Mouse (Mus musculus) 3T3-L1 (cell line): ENCODE results near the gene Rras2.

ENCODE experiments used
- DNase-seq: peaks from one replicate; pipeline ENCODE4 v3.0.0-alpha.2; 2015; ENCODE audit warnings: low read depth, low spot score

Rras2 gene

GRCm38 (mm10) chr7:114117444-114117905 is at the start of gene Rras2:
Gene Rras2, minus strand, starts transcription at chr7:114117781.
- DNase-seq = peak; percentile 72

- no peak for DNase-seq
Observed at GRCm38 (mm10) chr7:114162975-114163374, 45.4 kb upstream of the Rras2 start.

DNA sequence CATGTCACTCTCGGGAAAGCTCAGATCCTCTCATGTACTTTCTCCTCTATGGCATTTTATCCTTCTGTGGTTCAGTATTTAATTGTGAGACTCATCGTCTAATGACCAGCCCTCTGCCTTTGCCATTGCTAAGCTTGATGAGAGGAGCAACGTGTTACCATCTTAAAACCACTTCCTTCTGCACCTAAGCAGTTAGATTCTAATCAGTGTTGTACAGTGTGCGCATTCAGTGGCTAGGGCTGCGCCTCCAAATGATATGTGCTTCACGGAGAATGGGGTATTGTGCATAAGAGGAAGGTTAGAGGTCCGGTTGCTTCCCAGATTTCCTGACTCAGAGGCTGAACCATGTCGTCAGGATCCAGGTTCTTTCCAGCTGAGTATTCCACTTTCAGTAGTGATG is 43.5 kb upstream of the Rras2 start:
- DNase-seq = no peak

GRCm38 (mm10) chr7:114157716-114158278 is 40.2 kb upstream of the Rras2 start:
- no peak for DNase-seq

GRCm38 (mm10) chr7:114156364-114156763 is 38.8 kb upstream of the Rras2 start:
- no peak for DNase-seq

DNA sequence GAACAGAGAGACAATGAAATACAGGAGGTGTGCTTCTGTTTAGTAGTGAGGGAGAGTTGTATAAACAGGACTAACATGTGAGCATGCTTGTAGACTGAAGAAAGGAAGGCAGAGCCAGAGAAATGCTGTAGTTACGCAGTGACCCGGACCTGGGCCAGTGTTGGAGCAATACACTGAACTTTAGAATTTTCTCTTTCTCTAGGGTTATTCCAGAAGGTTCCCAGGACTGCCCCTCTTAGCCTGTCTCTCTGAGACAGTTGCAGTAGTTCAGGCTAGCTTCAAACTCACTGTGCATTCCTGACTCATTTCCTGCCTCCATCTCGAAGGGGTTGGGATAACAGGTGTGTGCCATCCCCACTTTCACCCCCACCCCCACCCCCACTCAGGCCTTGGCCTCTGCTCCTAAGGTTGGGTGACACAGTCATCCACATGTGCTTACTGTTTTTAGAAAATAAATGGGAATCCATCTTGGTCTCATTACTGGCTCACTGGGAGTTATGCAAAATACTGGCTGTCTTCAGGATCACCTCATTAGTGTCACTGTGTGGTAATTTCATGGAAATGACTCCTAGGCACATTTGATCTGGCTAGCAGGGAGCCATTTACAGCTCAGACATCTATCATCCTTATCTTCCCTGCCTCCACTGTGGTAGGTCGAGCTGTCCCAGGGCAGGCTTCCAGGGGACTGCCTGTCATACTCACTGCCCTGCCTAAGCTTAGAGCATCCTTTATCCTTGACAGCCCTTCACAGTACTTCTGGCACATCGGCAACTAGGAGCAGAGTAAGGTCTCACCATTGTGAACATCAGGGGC is 37.7 kb upstream of the Rras2 start:
- DNase-seq = peak; percentile 23

DNA sequence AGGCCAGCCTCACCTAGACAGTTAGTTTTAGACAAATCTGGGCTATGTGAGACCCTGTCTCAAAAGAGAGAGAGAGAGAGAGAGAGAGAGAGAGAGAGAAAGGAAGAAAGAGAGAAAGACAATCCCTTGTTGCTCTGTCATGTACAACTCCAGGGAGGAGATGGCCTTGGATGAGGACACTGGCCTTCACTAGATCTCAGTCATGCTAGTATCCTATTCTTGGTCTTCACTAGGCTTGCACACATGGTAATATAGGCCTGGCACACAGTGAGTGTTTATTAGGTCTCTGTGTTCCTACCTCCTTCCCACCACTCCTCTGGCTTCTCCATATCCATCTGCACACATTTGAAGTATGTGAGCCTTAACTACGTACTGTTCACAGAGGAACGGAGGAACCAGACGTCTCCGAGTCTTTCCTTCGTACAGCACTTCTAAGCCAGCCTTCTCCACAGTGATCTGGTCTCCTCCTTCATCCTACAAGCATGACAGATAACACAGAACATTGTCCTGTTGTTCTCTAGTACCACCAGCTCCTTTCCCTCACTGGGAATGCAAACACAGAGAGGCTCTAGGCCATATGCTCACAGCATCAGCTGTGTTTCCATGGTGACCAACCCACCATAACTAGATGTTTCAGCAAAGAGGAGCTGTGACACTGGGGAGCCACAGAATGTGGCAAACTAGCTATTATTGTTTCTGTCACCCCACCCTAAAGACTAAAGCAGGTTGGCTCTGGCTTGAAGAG is 33.6 kb upstream of the Rras2 start:
- DNase-seq = no peak

DNA sequence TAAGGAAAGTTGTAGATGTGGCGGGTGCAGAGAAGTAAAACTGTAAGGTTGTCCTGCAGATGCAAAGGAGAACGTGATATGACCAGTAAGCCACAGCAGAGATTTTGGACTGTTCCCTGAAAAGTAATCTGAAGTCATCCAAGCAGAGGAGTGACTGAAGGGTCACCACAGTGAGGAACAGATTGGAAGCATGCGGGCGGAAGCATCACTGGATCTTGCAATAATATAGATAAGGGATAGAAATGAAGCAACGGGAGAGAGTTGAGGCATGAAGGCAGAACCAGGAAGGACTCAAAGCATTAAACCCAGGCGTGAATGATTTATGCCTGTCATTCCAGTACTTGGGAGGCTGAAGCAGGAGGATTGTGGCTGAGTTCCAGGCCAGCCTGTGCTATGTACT is 32.0 kb upstream of the Rras2 start:
- no peak for DNase-seq

DNA sequence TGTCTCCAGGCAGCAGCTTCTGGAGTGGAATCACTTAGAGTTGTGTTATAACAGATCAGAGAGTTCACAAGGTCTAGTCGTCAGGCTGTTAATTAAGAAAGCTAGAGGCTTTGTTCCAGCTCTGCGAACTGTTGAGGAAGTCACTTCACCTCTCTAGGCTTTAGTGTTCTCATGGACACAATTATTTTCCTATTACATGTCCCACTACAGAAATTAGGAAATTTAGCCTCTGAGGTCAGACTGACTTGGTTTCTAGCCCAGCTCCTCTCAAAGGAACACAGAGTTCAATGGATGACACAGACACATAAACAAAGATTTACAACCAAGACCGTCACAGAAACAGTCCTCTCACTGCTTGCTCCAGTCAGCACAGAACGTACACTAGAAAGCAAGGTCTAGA is 31.6 kb upstream of the Rras2 start:
- peak; percentile 3 for DNase-seq

- DNase-seq = no peak
Observed at GRCm38 (mm10) chr7:114145841-114146240, 28.3 kb upstream of the Rras2 start.

DNA sequence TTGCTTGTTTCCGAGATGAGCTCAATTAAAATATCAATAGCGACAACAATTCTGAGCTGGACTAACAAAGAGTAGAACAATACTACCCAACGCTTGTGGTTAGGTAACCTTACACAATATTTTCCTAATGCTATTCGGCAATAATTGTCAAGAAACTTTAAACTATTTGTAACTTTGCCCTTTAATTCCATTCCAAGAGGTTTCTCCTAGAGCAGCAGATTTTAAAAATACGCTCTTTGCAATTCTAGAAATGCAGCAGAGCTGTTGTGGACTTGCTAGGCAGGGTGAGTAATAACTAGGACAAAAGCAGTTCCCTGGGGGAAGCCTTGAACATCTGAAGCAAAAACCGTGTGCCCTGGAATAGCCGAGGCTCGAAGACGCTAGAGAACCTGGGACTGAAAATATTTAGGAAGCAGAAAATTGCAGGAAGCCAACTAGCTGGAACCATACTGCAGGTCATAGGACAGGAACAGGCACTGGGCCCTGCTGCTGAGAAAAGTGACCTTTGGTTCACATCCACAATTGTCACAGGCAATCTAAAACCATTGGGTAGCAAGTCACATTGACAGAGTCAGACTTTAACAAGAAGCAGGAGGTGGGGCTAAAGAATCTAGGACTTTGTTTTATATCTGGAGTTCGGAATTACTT is 24.7 kb upstream of the Rras2 start:
- no peak for DNase-seq

DNA sequence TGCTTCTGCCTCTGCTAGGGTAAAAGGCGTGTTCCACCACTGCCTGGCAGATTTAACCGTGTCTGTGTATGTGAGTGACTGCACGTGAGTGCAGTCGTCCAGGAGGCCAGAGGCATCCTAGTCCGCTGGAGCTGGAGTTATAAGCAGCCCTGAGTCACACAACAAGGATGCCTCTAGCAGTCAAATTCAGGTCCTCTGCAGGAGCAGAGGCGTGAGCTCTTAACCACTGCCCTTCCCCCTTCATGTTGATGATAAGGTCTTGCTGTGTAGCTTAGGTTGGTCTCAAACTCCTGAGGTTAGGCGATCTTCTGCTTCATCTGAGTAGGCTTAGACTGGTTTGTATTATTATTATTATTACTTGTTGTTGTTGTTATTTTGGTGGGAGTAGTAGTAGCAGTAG is 22.4 kb upstream of the Rras2 start:
- no peak for DNase-seq

GRCm38 (mm10) chr7:114139400-114139799 is 21.8 kb upstream of the Rras2 start:
- no peak for DNase-seq

- DNase-seq = no peak
Observed at GRCm38 (mm10) chr7:114138261-114138660, 20.7 kb upstream of the Rras2 start.

GRCm38 (mm10) chr7:114135166-114135565 is 17.6 kb upstream of the Rras2 start:
- DNase-seq = no peak

DNA sequence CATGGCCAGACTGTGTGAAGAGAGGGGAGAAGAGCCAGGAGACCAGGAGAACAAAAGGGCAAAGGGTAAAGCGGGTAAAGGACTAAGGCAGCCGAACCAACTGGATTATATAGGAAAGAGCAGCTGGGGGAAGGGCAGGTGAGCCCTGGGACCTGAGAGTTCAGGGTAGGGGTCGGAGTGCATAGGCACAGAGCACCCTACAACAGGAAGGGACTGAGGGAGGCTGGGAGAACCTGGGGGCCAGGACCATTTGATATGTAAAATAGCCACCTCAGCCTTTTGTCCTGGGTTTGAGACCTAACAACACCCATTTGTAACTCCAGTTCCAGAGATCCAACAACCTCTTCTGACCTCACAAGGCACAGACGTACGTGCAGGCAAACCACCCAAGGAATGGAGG is 16.4 kb upstream of the Rras2 start:
- DNase-seq = no peak

- no peak for DNase-seq
Observed at GRCm38 (mm10) chr7:114132316-114132715, 14.7 kb upstream of the Rras2 start.

- no peak for DNase-seq
Observed at GRCm38 (mm10) chr7:114129281-114129680, 11.7 kb upstream of the Rras2 start.

DNA sequence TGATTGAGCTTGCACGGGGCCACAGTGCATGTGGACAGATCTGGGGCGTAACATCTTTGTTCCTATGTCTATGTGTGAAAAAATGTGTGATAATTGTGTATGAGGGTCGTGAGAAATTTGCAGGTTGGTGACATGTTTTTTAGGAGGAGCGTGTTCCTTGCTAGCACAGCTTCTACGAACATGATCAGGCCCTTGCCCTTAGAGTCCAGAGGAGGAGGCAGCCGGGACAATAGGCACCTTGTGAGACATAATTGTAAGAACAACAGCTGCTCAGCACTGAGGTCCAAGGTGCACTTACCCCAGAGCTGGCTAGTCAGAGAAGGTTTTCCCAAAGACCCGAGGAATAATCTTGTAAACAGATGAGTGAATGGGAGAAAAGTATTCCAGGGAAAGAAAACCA is 599 bp upstream of the Rras2 start:
- no peak for DNase-seq

DNA sequence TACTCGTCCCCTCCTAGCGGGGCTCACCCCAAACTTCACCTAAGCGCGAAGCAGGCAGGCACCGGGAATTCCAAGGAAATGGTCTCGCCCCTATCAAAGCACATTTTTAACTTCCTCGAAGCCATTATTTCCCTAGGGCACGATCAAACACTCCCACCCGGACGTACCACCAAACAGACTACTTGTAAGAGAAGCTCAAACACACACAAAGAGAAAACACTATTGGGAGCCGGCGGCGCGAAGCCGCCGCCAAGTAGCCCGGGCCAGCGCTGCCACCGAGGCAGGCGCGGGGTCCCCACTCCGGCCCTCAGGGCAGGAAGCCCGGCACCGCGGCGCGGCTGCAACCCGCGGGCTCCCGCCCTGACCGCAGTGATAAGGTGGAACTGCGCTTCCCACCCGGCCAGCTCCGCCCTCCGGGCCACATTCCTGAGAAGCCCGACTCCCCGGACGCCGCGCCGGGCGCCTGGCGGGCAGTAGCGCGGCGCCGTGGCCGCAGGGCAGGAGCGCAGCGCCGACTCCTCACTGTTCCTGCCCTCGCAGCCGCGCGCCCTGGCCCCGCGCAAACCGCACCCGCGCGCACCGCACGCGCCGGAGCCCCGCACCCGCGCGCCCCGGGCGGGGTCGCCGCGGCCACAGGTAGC is 750 bp downstream of the Rras2 start:
- DNase-seq = peak; percentile 63

DNA sequence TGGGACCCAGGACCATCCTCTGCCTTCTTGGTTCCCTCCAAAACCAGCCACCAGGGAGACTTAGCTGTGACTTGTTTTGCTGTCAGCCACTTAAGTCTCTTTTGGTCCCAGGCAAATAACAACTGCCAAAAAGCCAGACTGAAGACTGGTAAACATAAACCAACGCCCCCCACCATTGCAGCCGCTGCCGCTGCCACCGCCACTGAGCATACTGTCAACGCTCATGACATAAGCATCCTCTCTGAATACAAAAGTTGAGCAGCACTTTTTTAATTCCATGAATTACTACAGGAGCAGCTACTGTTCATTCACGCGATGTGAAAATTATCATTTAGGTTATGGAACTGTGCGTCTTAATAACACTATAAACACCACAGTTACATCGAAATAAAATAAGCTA is 1.6 kb downstream of the Rras2 start:
- DNase-seq = no peak

GRCm38 (mm10) chr7:114114976-114115375 is 2.6 kb downstream of the Rras2 start:
- no peak for DNase-seq
